Mouse (Mus musculus) brain, adult 2 months (tissue): Measurements from ENCODE around the gene Pnma5.

Source experiments
- DNase-seq: peaks from one replicate; pipeline ENCODE4 v3.0.0; 2011; ENCODE audit warnings: low read depth, low spot score

Pnma5 gene

GRCm38 (mm10) chrX:72986841-72987519 is 49.9 kb downstream of the Pnma5 start, which contains the start of gene Zfp185:
TSS of gene Zfp185 (plus strand) at chrX:72987339.
- DNase-seq = no peak

- no peak for DNase-seq
Measured at GRCm38 (mm10) chrX:72985607-72986006, 51.3 kb downstream of the Pnma5 start.
